Mouse (Mus musculus) frontal cortex, postnatal 25 days (tissue): Measurements from ENCODE around the gene Eno2.
A peak's percentile ranks its signal among the peaks of the same experiment; 100 is the strongest.

Source experiments
- DNase-seq, 2 experiments: peaks; one replicate each; pipeline ENCODE4 v3.0.0; 2022; ENCODE audit warnings: low spot score in 2 of 2

The Eno2 gene

DNA sequence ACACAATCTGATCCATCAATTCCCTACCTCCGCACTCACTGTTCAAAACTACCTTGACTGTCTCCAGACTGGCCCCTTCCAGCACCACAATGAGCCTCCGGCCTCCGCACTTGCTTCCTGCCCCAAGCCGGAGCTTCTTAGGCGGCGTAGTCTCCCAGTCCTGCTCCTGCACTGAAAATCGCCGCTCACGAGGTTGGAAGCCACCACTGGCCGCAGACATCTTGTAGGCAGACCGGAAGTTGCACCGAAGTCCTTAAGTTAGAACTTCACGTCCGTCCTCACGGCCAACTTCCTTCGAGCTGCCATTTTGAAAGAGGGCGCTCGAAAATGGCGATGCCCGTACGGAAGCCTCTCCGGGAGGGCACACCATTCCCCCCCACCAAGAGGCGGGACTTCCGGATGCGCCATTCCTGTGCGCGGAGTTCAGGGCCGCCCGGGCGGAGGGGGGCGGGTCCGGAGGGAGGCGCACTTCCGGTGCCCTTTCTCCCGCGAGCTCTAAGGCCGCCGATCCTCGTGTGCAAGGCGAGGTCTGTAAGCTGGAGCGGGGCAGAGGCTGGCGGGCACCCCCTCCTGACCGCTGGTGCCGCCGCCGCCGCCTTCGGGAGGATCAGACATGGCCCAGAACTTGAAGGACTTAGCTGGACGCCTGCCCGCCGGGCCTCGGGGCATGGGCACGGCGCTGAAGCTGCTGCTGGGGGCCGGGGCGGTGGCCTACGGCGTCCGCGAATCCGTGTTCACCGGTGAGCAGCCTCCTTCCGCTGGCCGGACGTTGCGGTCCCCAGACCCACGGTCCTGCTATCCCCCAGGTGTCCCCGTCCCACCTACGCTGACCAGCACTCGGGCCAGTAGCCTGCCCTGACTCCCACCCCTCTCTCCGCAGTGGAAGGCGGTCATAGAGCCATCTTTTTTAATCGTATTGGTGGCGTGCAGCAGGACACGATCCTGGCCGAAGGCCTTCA lies 57.4 kb downstream of the Eno2 start, which contains the start of the genes Emg1 and Phb2:
Gene Emg1, minus strand, starts transcription at position 355 of the 959 bp plus-strand sequence.
Gene Phb2, plus strand, starts transcription at position 513 of the 959 bp plus-strand sequence.
- peak; percentile 91 to 94 for DNase-seq
